Mouse (Mus musculus) kidney, adult 2 months (tissue): ENCODE results near the gene Tanc1.

ENCODE experiments used
- CTCF ChIP-seq: fragments of 200-500 bp; conservative IDR thresholded peaks from 2 replicates; pipeline ENCODE4 v1.5.1; 2011; ENCODE audit warnings: low read depth, mild to moderate bottlenecking, control low read depth, low read length, moderate library complexity, mixed read lengths; ENCODE audit not compliant: insufficient read depth, insufficient read length
- POLR2A ChIP-seq: fragments of 200-500 bp; IDR thresholded peaks from one replicate; pipeline ENCODE4 v1.6.1; 2011; ENCODE audit warnings: low read depth, low read length, control low read depth

DNA sequence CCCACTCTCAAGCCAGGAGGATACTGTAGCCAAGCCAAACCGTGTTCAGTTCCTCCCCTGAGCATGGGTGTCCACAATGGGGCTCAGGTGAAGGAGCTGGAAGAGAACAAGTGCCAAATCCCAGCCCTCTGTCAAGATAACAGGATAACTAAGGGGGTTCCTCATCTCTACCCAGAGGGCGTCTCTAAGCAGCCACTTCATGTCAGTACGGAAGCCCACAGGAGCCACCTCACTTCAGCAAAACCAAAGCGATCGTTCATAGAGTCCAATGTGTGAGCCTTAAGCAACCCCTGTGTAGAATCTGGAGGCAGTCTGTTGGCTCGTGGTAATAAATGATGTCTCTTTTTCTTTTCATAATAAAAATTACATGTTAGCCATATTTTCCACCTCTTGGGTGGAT lies 232.0 kb downstream of the Tanc1 start:
- TF ChIP-seq CTCF (no peak), POLR2A (no peak)
